Mouse (Mus musculus) embryonic facial prominence, embryonic 10.5 days (tissue): ENCODE measurements around the gene Pgm5. TPM values are rescaled to one million over a fixed set of nuclear protein-coding genes. Genes with fewer than 3 reads are reported as not detected.
"Not testable (repeated sequence)": the region's sequence is repeated elsewhere in the genome, so short reads cannot be mapped to it uniquely, and the experiment has no call there.

ENCODE experiments used
- DNase-seq: peaks from one replicate; pipeline ENCODE4 v3.0.0-alpha.2; 2017; ENCODE audit warnings: low spot score
- H3K27ac ChIP-seq: fragments of 300-500 bp; sonication (generic); replicated peaks from 2 replicates; pipeline ENCODE4 v1.5.1; 2016; ENCODE audit warnings: mild to moderate bottlenecking
- H3K27me3 ChIP-seq: fragments of 300-500 bp; sonication (generic); replicated peaks from 2 replicates; pipeline ENCODE4 v1.6.1; 2016; ENCODE audit warnings: low read depth, mild to moderate bottlenecking; ENCODE audit not compliant: poor library complexity, severe bottlenecking
- H3K36me3 ChIP-seq: fragments of 300-500 bp; sonication (generic); replicated peaks from 2 replicates; pipeline ENCODE4 v1.6.1; 2016; ENCODE audit warnings: mild to moderate bottlenecking, moderate library complexity
- H3K4me1 ChIP-seq: fragments of 300-500 bp; sonication (generic); 2 replicates; pipeline ENCODE4 v1.6.1; 2016
- H3K4me3 ChIP-seq: fragments of 300-500 bp; sonication (generic); 2 replicates; pipeline ENCODE4 v1.5.1; 2016; ENCODE audit warnings: mild to moderate bottlenecking, moderate library complexity
- H3K9me3 ChIP-seq: fragments of 300-500 bp; sonication (generic); 2 replicates; pipeline ENCODE4 v1.6.1; 2016; ENCODE audit warnings: mild to moderate bottlenecking
- WGBS: fragments of 180-500 bp; shearing (Covaris S2); methylation state at CpG from one replicate; pipeline ENCODE4 v1.1.7; 2016; 5-methylcytosine and 5-hydroxymethylcytosine counted together
- polyA plus RNA-seq: library from polyadenylated mRNA; unstranded; fragments of >200 nt; fragmentation: Nextera tagmentation; extraction: Ambion mirVana; gene quantifications from 2 replicates; pipeline ENCODE4 v1.2.1, GENCODE M21; 2016

Pgm5 gene
- polyA plus RNA-seq, 1 experiment from 2014 or later: 0.24 TPM

DNA sequence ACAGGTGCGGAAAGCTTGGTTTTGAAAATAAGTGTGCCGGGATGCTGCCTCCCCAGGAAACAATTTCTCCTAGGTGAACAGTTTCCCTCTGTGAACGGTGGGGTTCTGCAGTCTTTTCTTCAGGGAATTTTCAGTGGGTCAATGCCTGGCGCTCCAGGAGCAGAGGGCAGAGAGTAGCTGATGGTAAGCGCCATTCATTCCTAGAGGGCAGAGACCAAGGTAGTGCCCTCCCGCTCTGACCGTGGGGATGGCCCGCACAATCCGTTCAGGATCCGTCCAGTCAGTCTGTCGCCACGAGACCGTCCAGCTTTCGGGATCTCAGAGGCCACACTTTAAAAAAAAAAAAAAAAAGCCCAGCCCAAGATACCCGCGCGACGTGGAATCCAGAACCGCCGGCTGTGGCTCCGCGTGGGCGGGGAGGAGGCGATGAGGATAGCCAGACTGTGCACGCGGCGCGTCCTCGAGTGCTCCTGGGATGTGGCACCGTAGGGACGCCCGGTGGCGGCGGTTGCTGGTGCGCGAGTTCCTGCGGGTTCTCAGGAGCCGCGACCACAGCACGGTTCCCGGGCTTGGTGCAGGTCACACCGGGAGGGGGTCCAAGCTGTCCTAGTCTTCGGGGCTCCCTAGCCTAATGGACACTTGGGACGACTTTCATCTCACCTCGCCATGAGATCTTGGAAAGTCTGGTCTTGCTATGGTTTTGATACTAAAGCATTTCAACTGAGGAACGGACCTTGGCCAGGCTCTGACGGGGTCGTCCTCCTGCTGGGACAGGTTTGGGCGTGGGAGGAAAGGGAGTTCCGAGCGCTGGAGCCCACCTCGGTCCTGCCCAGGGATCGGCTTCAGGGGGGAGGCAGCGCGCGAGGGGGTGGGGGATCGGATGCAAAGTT lies 35.6 kb upstream of the Pgm5 start:
- Histone ChIP-seq H3K27me3 (peaks cover 90% of the 10 kb centered on the region), H3K4me1 (peaks cover 25% of the 10 kb centered on the region), H3K9me3 (no peaks in the 10 kb centered on the region), H3K4me3 (peak overlapping the region; percentile 40), H3K36me3 (no peaks in the 10 kb centered on the region), H3K27ac (no peak overlapping the region)
- DNase-seq: peak; percentile 56
- 1% methylated on average over 57 of the region's 57 CpGs for WGBS

DNA sequence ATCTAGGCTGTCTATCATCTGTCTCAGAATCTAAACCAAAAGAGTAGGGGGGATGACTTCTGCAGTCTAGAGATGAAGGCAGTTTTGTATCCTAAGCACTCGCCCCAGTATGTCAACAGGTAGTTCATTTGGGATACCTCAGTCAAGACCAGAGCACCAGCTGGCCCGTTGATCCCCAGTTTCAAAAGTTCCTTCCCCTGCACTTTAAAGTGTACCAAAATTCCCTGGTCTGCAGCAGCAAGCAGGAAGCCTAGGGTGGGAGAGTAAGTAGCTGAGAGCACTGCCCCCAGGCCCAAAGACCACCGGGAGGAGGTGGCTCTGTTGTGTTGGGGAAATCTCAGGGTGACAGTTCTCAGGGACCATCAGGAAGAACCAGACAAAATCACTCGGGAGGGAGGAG lies 34.9 kb upstream of the Pgm5 start:
- peaks cover 86% of the 10 kb centered on the region for H3K27me3 ChIP-seq

DNA sequence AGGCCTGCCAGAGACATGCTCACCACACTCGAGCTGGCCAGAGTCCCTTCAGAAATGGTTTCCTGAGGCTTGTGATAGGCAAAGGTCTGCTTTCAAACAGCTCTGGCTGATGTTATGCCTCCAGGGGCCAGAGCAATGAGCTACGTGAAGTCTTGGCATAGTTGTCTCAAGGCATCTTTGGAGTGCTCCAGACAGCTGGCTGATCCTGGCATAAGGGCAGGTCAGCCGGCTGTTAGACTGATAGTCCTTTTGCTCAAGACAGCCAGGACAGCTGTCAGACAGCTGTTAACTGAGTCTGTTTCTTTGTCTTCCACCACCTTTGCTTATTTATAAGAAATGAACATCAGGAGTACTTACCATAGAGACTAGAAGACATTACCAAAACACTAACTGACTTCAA lies 25.2 kb upstream of the Pgm5 start:
- no peak for DNase-seq
- Histone ChIP-seq H3K4me3 (no peak overlapping the region), H3K4me1 (peaks cover 3% of the 10 kb centered on the region; the same call in 1 of the 2 replicates), H3K36me3 (no peaks in the 10 kb centered on the region), H3K27ac (no peak overlapping the region), H3K9me3 (no peaks in the 10 kb centered on the region), H3K27me3 (peaks cover 34% of the 10 kb centered on the region)
- 70% methylated on average over 3 of the region's 3 CpGs for WGBS

More for the DNA sequence above, 34.9 kb upstream of the Pgm5 start:
- Histone ChIP-seq H3K4me3 (no peak overlapping the region), H3K36me3 (no peaks in the 10 kb centered on the region), H3K9me3 (no peaks in the 10 kb centered on the region), H3K4me1 (peaks cover 25% of the 10 kb centered on the region), H3K27ac (no peak overlapping the region)
- 18% methylated on average over 4 of the region's 4 CpGs for WGBS
- DNase-seq: peak; percentile 12

DNA sequence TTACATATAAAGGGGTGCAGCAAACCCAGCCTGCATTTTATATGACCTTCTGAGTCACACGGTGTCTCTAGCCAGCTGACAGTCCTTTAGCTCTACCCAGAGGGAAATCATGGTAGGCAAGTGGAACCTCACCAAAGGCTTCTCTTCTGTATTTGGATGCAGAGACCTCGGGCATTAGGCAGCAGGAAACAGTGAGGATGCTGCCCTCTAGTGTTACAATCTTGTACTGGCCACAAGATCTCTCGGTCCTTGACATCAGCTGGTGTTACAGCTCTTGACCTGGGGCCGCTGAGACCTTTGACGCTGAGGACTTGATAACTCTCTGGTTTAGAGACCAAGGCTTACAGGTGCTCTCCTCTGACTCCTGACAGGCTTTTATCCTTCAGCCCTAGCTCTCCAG lies 23.8 kb upstream of the Pgm5 start:
- 14% methylated on average over 5 of the region's 5 CpGs for WGBS
- Histone ChIP-seq H3K9me3 (no peaks in the 10 kb centered on the region), H3K27me3 (peaks cover 34% of the 10 kb centered on the region), H3K4me3 (no peak overlapping the region), H3K36me3 (no peaks in the 10 kb centered on the region), H3K4me1 (peaks cover 3% of the 10 kb centered on the region; the same call in 1 of the 2 replicates), H3K27ac (no peak overlapping the region)
- peak; percentile 63 for DNase-seq

DNA sequence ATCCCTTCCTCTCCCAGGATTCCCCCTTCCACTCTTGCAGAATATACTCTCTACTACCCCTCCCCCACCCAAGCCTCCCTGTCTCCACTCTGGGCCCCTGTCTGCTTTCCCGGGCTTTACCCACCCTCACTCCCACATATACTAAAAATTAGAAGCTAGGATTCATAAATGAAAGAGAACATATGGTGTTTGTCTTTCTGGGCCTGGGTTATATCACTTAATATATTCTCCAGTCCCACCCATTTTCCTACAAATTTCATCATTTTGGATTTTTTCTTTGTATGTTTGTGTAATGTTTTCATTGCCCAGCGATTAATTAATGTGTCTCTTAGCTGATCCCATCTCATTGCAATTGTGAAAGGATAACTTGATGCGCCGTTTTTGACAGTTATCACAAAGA lies 19.6 kb upstream of the Pgm5 start:
- Histone ChIP-seq H3K27ac (no peak overlapping the region), H3K27me3 (peaks cover 12% of the 10 kb centered on the region), H3K4me1 (peaks cover 3% of the 10 kb centered on the region; the same call in 1 of the 2 replicates), H3K36me3 (no peaks in the 10 kb centered on the region), H3K9me3 (no peaks in the 10 kb centered on the region), H3K4me3 (no peak overlapping the region)
- WGBS: 71% methylated on average over 4 of the region's 4 CpGs
- DNase-seq: no peak

DNA sequence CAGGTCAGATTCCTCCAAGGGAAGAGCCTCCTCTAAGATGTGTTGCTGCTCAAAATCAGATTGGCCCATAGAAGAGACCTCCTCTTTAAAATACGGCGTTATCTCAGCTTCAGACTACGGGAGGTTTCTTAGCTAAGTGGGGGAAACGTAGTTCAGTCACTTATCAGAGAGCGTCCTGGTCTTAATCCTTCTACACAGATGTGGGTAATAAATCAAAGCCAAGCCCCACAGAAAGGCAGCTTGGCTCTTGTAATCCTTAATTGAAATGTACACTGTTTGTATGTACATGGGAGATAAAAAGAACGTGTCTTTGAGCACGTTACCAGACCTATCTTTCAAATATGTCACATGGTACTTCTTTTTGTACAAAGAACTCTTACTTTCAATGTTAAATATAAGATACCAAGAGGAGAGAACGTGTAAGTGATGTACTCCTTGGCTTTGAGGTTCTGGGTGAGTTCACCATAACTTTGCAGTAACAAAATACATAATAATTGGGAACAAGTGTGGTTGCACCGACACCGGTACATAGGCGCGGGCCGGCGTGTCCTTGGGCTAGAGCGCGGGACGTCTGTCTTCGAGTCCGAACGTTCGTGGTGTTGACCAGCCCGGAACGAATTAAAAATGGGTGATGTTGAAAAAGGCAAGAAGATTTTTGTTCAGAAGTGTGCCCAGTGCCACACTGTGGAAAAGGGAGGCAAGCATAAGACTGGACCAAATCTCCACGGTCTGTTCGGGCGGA lies 13.6 kb upstream of the Pgm5 start, which contains the start of gene Gm10053:
Gene Gm10053 (plus strand): TSS at position 558 of the 742 bp plus-strand sequence.
- H3K9me3 ChIP-seq, H3K4me3 ChIP-seq, H3K4me1 ChIP-seq, H3K36me3 ChIP-seq, H3K27ac ChIP-seq, DNase-seq: not testable (repeated sequence)
- peaks cover 16% of the 10 kb centered on the region for H3K27me3 ChIP-seq
- WGBS: 88% methylated on average over 23 of the region's 26 CpGs

DNA sequence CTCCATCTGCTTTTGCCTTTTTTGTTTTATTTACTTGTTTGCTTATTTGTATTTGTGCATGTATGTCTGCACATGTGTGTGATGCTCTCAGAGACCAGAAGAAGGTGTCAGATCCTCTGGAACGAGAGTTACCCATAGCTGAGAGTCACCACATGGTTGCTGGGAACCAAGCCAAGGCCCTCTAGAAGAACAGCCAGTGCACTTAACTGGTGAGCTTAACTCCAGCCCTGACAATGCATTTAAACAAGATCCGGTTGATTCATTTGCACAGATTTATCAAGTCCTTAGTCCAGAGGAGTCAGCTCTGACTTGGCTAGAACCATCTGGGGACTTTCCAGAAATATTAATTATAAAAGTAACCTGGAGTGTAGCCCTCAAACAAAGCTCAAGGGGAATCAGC lies 12.2 kb upstream of the Pgm5 start:
- Histone ChIP-seq H3K27ac (no peak overlapping the region), H3K27me3 (peaks cover 18% of the 10 kb centered on the region), H3K4me1 (peaks cover 17% of the 10 kb centered on the region), H3K36me3 (no peaks in the 10 kb centered on the region), H3K4me3 (no peak overlapping the region), H3K9me3 (no peaks in the 10 kb centered on the region)
- WGBS: 79% methylated on average over 2 of the region's 2 CpGs
- DNase-seq: no peak

DNA sequence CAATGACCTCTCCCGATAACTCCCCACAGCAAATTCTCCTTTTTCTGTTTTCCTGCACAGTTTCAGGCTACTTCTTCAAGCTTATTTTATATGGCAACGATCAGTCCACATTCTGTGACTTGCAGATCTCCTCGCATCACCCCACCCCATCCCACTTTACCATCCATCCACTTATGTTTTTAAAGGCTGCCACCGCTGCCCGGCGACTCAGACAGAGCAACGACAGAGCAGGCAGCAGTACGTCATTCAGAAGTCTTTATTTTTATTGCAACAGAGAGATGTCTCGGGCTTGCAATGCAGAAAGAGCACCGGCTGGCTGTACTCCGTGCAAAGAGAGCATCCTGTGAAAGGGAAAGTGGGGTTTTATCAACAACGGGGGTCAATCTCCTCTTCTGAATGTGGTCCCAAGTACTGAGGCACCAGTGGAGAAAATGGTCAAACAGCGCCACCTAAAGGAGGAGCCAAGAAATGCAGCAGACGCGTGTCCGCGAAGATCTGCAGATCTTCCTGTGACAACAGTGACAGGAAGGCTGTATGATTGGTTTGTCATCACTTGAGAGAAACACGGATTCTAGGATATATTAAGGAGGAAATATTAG lies 9.5 kb upstream of the Pgm5 start:
- Histone ChIP-seq H3K4me1 (peaks cover 22% of the 10 kb centered on the region), H3K4me3 (peak overlapping the region; percentile 47), H3K27me3 (peaks cover 23% of the 10 kb centered on the region), H3K27ac (no peak overlapping the region), H3K36me3 (no peaks in the 10 kb centered on the region), H3K9me3 (no peaks in the 10 kb centered on the region)
- 22% methylated on average over 18 of the region's 18 CpGs for WGBS
- peak; percentile 86 for DNase-seq

DNA sequence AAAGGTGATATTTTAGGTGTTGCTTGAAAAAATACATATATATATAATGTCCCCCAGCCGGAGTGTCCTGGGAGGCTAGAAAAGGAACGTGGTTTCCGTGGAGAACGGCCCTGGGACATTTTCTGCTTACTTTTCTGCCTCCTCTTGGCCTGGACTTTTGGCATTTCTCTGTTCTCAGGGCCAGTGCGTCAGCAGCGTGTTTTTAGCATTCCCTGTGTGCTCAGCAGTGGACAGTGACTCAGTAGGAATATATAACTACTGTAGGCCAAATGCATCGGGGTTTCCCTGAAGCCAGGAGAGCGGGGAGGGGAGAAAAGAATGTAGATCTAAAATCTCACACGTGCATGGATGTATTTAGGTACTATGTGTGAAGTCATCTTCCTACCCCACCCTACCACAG lies 3.8 kb upstream of the Pgm5 start:
- Histone ChIP-seq H3K27ac (no peak overlapping the region), H3K36me3 (no peaks in the 10 kb centered on the region), H3K4me1 (peaks cover 28% of the 10 kb centered on the region), H3K27me3 (peaks cover 50% of the 10 kb centered on the region), H3K9me3 (no peaks in the 10 kb centered on the region), H3K4me3 (no peak overlapping the region)
- WGBS: 83% methylated on average over 9 of the region's 9 CpGs
- DNase-seq: no peak

DNA sequence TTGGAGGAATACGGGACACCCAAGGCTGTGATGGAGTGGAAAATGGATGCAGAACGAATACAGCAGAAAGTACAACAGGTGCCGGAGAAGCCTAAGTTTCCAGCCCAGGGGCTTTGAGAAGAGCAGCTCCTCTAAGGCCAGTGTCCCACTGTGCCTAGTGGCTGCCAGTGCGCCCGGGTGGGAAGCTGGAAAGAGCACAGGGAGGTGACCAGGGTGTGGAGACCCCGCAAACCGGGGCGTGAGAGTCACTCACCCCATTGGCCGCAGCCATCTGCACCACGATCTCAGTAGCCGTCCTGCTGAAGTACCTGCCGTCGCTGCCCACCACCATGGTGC lies 411 bp downstream of the Pgm5 start:
- DNase-seq: no peak
- Histone ChIP-seq H3K27me3 (peaks cover 53% of the 10 kb centered on the region), H3K9me3 (no peaks in the 10 kb centered on the region), H3K36me3 (no peaks in the 10 kb centered on the region), H3K4me1 (peaks cover 11% of the 10 kb centered on the region), H3K4me3 (peak overlapping the region; percentile 63), H3K27ac (peak overlapping the region; percentile 72; the same call in 1 of the 2 replicates)
- WGBS: 20% methylated on average over 13 of the region's 13 CpGs

DNA sequence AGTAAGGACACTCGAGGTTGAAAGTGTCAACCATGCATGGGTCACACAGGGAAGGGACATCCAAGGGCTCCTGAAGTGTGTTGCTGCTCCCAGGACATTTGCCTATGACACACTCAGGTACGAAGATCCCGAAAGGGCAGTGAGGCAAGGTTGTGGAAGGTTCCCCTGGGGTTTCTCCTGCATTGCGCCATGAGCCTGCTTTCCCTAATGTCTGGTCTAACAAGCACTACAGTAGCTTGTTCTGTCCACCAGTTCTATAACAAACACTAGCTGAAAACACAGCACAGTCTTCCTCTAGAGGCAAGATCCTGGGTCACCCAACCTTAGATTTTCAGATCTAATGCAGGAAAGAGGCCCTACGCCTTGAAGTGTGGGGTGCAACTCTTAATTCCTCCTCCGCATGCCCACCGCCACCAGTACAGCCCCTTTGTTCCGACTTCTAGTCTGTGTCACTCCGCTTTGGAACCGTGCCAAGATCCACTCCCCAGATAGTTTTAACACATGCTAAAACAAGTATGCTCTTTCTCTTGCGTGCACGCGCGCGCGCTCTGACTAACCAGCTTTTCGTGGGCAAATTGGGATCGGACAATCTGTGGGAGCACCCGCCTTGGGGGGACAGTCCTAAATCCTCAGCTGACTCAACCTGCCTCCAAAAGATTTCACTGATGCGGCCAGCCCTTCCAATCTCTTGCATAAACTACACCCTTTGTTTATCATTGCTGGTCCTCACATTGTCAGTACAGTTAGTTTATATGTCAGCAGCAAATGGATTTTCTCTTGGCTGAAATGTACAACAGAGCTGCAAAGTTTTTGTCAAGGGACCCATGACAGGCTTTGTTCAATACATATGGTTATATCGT lies 10.0 kb downstream of the Pgm5 start:
- Histone ChIP-seq H3K4me1 (peaks cover 14% of the 10 kb centered on the region), H3K36me3 (no peaks in the 10 kb centered on the region), H3K27me3 (no peaks in the 10 kb centered on the region), H3K4me3 (no peak overlapping the region), H3K27ac (no peak overlapping the region), H3K9me3 (no peaks in the 10 kb centered on the region)
- 91% methylated on average over 21 of the region's 21 CpGs for WGBS
- DNase-seq: no peak

DNA sequence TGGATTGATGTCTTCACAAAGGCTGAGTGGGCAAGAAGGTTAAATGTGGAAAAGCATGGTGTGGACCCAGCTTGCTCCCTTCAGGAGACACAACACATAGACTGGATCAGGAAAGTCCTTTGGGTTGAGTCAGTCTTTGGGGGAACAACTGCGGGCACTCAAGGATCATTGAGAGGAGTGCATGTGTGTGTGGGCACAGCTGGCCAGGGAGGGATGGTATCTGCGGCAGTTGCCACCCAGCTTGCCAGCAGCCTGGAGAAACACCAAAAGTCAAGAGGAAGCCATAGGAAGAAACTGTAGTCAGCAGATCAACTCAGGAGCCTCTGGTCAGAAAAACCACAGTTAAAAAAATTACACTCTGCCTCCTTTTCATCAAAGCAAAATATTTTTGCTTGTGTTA lies 12.8 kb downstream of the Pgm5 start:
- H3K4me3 ChIP-seq: no peak overlapping the region
- no peaks in the 10 kb centered on the region for H3K9me3 ChIP-seq
- DNase-seq: no peak
- 92% methylated on average over 2 of the region's 2 CpGs for WGBS
- peaks cover 39% of the 10 kb centered on the region for H3K4me1 ChIP-seq
- 0 out of 2 replicates have a peak overlapping the region, but pooled peaks have one; percentile 19 for H3K27ac ChIP-seq
- no peaks in the 10 kb centered on the region for H3K27me3 ChIP-seq
- H3K36me3 ChIP-seq: no peaks in the 10 kb centered on the region
